Mouse (Mus musculus): ENCODE data around the gene Ruvbl2.

Gene Ruvbl2

DNA sequence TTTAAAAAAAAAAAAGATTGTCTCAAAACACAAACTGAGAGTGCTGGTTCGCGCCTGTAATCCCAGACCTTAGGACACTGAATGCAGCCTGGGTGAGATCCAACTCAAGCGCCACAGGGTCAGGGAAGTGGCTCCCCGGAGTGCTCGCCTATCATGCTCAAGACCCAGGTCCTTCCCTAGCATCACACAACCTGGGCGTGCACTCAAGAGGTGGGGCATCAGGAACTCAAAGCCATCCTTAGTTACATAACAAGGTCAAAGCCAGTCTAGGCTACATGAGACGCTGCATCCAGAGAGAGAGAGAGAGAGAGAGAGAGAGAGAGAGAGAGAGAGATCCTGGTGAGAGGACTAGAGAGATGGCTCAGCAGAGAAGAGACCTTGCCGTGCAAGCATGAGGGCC, 11.3 kb downstream of the Ruvbl2 start:
- no peak for DNase-seq (ENCODE audit: low spot score)

DNA sequence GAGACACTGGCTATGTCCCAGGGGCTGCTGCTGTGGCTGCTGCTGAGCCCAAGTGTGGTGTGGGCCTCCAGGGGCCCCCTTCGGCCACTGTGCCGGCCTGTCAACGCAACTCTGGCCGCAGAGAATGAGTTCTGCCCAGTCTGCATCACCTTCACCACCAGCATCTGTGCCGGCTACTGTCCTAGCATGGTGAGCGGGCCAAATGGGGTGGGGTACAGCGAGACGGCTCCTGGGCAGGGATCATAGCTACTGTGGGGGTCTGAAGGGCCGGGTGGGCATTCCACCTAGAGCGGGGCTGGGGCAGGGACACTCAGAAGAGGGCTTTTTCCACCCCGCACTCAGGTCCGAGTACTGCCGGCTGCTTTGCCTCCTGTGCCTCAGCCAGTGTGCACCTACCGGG, 16.7 kb downstream of the Ruvbl2 start:
- DNase-seq (ENCODE audit: low spot score): no peak

DNA sequence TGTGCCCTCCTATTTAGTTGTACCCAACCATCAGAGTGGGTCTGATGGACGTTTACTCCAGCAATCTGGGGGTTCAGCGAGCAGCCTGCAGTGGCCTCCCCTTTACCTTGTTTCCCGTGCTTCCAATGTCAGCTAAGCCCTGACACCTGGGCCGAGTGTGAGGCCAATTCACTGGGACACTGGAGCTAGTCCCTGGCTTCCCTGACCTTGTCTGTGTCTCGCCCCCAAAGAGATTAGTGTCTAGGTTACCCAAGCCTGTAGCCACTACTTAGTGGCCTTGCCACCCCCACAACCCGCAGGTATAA, 17.3 kb downstream of the Ruvbl2 start, which contains the start of gene Lhb:
TSS of gene Lhb (plus strand) at position 206 of the 305 bp plus-strand sequence.
- no peak for DNase-seq (ENCODE audit: low spot score)

DNA sequence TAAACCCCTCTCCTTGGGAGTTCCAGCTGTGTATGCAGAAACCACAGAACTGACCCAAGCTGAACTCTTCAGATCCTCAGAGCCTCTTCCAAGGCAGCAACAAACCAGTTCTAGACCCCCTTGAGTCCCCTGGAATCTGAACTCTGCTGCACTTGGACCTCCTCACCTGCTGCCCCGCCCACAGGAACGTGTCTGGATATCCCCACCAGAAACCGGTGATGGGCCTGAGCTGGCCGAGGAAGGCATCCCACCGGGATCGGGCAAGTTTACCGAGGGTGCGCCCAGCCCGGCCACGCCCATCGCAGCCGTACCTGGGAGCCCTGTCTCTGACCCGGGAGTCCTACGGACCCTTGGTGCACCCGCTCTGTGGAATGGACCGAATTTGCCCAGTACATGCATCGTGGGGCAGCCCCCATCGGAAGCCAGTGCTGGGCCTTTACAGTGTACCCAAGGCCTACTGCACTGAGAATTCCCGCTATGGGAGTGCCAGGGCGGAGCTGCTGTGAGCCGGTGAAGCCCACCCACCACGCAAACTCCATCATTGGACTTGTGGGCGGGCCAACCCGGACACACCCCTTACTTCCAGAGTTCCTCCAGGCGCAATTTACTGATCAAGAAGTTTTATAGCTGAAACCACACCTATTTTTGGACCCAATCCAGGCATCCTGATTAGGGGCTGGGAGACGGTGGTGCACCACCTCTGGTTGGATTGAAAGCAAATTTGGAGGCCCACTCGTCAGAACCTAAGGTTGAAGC, 17.9 kb downstream of the Ruvbl2 start:
- no peak for DNase-seq (ENCODE audit: low spot score)

DNA sequence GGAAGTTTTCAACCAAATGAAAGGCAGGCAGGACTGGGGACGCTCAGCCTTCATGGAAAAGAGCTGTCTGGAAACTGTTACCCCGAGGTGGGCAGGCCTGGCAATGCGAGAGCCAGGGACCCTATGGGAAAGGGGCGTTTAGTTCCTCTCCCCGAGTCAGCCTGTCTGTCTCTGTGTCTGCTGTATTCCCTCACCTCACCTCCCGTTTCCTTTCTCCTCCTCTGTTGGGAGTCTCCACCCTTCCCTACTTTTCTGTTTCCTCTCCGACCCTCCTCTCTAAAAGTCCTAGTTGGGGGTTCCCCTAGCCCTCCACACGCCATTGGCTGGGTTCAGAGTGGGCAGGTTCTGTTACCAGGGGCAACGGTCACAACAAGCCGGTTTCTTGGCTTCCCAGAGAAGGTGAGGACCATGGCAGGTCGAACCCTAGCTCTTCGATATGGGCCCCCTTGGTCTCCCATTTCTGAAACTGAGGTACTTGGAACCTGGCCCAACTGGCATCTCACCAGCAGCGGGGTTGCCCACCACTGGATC, 19.9 kb downstream of the Ruvbl2 start:
- no peak for DNase-seq (ENCODE audit: low spot score)

DNA sequence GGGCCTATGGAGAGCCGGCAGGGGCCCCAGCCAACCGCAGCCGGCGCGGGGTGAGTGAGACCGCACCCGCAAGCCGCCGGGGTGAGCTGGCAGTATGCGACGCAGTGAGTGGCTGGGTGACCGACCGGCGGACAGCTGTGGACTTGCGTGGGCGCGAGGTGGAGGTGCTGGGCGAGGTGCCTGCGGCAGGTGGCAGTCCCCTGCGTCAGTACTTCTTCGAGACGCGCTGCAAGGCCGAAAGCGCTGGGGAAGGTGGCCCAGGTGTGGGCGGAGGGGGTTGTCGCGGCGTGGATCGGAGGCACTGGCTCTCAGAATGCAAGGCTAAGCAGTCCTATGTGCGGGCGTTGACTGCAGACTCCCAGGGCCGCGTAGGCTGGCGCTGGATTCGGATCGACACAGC, 22.3 kb downstream of the Ruvbl2 start:
- no peak for DNase-seq (ENCODE audit: low spot score)

DNA sequence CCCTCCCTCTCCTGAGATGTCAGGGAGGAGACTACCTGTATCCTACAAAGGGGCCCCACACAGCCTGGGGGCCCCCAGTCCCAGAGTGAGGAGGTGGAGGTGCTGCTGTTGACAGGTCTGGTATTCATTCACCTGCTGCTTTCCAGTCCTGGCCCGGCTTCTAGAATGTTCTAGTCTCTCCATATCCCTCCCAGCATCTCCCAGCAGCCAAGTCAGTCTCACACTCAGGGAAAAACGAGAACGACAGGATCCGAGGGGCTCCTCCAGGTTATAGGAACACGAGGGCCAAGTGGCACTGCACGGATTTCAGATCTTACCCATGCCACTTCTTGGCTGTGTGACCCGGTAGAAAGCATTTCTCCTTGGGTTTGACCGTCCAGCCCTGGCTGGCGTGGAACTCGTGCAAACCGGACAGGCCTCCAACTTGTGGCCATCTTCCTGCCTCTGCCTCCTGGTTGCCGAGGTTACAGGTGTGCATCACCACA, 23.1 kb downstream of the Ruvbl2 start:
- no peak for DNase-seq (ENCODE audit: low spot score)

DNA sequence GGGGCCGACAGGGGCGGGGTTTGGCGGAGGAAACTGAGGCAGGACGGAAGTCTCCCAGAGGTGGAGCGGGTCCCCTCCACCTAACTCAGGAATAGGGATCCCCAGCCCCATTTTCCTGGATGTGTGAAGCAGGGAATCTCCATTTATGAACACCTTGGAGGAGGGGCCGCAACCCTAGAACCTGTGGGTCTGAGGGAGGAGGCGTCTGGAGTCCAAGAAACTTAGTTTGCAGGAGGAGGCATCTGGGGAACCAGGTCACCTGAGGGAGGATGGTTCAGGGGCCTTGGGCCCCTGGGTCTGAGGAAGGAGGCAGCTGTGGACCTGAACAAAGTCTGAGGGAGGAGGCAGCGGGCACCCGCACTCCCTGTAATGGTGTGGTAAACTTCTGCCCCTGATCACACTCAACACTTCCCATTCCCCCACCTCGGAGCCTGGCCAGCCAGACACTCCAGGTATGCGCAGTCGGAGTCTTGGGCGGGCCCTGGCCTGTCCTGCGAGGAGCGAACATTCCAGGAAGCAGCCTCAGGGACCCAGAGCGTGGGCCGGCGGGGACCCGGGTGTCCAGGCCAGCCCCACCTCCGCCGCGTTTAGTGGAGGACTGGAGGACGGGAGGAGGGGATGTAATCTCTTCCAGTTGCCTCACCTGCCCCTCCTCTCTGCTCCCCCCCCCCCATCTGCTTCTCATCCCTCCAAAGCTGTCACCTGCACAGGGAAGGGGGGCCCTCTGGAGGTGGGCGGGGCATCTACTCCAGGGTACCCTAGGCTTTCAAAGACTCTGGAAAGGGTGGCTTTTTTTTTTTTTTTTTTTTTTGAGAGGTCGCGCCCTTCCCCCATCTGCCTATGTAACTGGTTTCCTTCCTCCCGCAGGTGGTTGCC, 23.8 kb downstream of the Ruvbl2 start:
- DNase-seq (ENCODE audit: low spot score): no peak

DNA sequence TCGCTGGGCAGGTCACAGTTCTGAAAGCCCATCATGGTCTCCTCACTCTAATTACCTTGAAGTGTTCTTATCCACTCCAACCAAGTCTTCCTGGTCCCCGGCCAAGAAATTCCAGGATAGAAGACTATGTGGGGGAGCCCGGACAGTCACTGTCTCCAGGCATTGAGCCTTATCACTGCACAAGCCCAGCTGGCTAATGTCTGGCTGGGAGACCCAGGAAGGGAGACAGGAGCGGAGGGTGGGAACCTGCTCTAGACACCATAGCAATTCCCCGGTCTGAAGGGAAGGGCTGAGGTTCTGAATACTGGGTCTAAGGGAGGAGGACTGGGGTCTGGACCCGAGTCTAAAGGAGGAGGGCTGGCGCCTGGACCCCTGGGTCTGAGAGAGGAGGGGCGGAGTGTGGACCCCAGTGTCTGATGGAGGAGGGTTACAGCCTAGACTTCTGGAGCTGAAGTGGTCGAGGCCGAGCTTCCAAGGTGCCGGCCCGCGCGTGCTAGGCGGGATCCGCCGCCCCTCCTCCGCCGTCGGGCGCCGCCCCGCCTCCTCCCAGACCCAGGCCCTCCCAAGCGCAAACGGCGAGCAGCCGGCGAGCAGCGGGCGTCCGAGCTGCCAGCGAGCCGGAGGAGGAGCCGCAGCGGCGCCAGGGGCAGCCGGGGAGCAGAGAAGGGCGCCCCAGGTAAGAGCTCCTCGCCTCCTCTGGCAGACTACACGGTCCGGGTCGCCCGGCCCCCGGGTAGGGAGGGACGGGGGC, 24.6 kb downstream of the Ruvbl2 start, which contains the start of gene Ntf5:
TSS of gene Ntf5 (plus strand) at position 583 of the 751 bp plus-strand sequence.
- no peak for DNase-seq (ENCODE audit: low spot score)

DNA sequence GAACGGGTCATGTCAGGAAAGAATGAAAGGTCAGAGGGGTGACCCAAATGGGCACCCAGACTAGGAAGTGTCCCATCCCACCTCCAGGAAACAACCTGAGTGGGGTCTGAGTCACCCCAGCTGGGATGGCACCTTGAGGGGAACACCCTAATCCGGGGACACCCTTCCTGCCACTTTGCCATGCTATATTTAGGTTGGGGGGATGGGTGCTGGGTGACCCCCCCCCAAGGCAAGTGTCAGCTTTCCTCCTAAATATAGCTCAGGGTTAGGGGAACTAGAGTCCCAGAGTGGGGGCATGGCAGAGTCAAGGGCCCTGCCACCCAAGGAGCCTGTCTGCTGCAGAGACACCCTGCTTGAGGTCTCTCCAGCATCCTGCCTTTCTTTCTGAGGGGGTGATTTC, 25.5 kb downstream of the Ruvbl2 start:
- no peak for DNase-seq (ENCODE audit: low spot score)

DNA sequence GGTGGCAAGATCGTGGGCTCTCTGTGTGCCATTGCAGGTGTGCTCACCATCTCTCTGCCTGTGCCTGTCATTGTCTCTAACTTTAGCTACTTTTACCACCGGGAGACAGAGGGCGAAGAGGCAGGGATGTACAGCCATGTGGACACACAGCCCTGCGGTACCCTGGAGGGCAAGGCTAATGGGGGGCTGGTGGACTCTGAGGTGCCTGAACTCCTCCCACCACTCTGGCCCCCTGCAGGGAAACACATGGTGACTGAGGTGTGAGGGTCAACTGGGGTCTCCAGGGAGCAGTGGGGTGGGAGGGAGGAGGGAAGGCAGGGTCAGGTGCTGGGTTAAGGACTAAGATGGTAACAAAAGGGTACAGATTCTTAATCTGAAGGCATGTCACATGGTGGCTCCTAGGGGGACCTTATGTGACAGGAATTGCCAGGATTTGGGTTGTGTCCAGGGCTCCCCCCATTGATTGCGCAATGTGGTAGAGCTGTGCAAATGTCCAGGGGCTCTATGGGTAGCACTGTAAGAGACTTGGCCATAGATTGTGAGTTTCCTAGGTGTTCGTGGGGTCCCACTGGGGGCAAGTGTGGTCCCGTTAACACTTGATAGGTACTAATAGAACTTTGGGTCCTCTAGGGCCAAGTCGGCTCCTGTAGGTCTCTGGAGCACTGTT, 28.3 kb downstream of the Ruvbl2 start:
- DNase-seq (ENCODE audit: low spot score): no peak

DNA sequence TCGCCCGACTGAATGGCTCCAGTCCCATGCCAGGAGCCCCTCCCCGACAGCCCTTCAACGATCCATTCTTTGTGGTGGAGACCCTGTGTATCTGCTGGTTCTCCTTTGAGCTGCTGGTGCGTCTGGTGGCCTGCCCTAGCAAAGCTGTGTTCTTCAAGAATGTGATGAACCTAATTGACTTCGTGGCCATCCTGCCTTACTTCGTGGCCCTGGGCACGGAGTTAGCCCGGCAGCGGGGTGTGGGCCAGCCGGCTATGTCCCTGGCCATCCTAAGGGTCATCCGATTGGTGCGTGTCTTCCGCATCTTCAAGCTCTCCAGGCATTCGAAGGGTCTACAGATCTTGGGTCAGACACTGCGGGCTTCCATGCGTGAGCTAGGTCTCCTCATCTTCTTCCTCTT, 28.9 kb downstream of the Ruvbl2 start:
- no peak for DNase-seq (ENCODE audit: low spot score)

DNA sequence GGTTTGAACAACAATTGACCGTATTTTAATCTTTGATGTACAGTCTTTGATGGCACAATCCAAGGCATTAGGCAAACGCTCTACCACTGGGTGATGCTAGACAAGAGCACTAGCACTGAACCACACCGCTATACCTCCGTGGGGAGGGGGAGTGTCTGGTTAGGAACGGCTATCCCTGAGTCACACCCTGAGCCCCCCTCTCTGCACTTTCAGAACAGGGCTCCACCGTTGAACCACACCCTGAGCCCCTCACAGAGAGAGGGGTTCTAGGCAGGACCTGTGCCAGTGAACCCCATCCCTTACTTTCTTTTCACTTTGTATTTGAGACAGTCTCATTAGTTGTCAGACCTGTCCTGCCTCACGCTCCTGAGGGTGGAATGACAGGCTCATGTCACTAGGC, 29.5 kb downstream of the Ruvbl2 start:
- DNase-seq (ENCODE audit: low spot score): no peak

DNA sequence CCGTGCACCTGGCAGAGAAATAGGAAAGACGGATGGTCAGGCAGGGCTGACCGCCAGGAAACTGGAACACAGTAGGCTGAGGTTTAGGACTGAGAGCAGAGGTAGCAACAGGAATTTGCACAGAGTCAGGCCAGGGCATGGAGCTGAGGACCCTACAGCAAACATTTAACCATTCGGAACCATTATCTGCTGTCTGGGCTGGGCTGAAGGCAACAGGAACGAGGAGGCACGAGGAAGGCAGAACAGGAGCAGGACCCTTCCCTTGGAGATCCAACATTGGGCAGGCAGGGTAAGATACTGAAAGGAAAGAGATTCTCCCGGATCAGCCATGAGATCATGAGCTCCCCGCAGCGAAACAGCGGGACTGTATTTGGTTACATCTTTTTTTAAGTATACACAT, 30.1 kb downstream of the Ruvbl2 start:
- DNase-seq (ENCODE audit: low spot score): no peak

DNA sequence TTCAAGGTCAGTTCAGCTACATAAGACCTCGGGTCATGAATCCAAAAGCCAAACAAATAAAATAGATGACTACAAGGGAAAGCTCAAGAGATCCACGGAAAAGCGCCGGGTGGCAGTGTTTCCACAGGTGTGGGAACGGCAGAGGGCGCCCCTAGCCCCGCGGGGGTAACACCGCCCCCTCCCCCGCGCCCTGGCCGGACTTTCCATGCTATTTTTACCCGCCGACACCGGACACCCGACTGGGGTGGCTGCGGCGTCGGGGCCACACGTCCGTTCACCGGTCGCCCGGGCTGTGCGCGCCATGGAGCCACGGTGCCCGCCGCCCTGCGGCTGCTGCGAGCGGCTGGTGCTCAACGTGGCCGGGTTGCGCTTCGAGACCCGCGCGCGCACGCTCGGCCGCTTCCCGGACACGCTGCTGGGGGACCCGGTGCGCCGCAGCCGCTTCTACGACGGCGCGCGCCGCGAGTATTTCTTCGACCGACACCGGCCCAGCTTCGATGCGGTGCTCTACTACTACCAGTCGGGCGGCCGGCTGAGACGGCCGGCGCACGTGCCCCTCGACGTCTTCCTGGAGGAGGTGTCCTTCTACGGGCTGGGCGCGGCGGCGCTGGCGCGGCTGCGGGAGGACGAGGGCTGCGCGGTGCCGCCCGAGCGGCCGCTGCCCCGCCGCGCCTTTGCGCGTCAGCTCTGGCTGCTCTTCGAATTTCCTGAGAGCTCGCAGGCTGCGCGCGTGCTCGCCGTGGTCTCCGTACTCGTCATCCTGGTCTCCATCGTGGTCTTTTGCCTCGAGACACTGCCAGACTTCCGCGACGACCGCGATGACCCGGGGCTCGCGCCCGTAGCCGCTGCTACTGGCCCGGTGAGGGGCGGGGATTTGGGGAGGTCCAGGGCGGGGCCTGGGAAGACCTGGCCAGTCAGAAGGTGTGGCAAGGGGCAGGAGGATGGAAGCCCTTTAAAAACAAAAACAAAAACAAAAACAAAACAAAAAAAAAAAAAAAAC, 31.4 kb downstream of the Ruvbl2 start:
- DNase-seq (ENCODE audit: low spot score): no peak

DNA sequence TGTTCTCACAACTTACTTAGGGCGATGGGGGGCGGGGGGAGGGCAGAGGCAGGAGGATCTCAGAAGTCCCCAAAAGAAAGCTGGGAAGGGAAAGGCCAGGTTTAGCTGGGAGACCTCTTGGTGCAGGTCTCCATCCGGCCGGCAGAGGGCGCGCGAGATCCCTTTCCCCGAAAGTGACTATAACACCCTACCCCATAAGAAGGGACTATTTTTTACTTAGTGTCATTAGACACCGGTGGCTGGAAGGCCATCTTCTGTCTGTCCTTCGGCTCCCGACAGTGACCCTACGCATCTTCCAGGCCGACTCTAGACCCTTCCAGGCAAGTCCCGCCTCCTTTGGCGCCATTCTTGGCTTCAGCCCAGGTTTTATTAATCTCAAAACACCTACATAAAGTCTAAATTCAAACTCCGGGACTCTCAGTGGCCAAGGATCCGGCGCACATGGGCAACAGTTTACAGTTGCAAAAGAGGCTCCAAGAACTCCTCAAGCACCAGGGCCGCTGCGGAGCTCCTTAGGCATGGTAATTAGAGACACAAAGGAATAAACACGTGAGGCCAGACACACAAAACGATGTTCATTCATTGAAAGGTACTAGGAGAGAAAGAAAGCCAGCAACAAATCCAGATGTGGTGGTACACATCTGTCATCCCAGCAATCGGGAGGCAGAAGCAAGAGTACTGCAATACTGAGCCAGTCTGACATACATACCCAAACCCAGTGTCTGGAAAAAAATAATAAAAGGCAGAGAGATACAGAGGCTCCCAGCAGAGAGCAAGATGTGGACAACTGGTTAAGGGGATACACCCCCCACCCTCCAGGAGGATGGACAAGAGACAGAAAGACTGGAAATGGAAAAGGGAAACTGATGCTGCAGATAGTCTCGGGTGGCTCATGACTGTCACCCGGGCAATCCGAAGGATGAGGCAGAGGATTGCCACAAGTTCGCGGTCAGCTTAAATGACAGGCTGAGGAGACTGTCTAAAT, 32.5 kb downstream of the Ruvbl2 start, which contains the start of gene Kcna7:
TSS of gene Kcna7 (plus strand) at position 563 of the 985 bp plus-strand sequence.
- peak; percentile 59 for DNase-seq (ENCODE audit: low spot score)

DNA sequence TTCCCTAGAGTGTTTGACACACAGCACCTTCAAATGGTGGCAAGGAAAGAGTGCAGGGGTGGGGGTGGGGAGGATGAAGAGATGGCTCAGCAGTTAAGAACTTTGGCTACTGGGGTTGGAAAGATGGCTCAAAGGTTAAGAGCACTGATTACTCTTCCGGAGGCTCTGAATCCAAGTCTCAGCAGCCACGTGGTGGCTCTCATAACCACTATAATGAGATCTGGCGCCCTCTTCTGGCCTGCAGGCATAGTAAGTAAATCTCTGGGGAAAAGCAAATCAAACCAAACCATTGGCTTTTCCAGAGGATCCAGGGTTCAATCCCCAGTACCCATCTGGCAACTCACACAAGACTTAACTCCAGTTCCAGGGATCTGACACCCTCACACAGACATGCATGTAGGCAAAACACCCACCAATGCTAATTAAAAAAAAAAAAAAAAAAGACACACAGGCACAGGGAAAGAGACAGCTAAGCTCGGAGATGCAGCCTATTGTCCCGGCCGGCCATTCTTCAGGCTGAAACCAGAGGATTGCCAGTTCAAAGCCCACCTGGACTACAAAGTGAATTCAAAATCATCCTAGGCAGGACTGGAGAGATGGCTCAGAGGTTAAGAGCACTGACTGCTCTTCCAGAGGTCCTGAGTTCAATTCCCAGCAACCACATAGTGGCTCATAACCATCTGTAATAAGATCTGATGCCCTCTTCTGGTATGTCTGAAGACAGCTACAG, 34.2 kb downstream of the Ruvbl2 start:
- peak; percentile 77 for DNase-seq (ENCODE audit: low spot score)

DNA sequence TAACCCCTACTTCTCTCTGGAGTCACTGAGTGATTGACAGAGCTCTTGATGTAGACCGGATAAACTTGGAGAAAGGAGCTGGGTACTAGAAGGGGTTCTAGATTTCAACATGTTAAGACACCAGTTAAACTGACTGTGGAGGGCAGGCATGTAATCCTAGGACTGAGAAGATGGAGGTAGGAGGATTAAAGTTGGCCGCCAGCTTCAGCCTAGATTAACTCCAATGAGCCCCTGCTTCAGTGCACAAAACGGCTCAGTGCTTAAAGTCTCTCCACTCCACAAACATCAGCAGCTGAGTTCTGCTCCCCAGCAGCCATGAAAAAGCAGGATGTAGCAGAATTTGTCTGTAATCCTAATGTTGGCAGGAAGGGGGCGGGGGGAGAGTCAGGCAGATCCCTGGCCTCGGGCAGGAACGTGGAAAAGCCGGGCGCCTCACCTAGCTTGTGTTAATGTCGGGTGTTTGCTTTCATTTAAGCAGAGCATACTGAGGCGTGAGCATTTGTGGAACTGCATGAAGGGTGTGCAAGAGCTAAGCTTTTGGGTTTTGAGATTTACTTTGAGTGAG, 36.3 kb downstream of the Ruvbl2 start:
- no peak for DNase-seq (ENCODE audit: low spot score)
